Mouse (Mus musculus): ENCODE results near the gene Ift43.

The Ift43 gene

GRCm38 (mm10) chr12:86078553-86079201 lies 3.7 kb upstream of the Ift43 start, which contains the start of gene Tgfb3:
TSS of gene Tgfb3 (minus strand) at chr12:86079041.
- peak in 1 of 2 experiments; percentile 54 for DNase-seq (ENCODE audit: low spot score in 2 of 2)

GRCm38 (mm10) chr12:86079202-86079667 lies 3.1 kb upstream of the Ift43 start:
- DNase-seq (ENCODE audit: low spot score in 2 of 2) = peak; percentile 88 to 94

GRCm38 (mm10) chr12:86085873-86086272 lies 3.5 kb downstream of the Ift43 start:
- no peak for DNase-seq (ENCODE audit: low spot score in 2 of 2)

- no peak for DNase-seq (ENCODE audit: low spot score in 2 of 2)
Observed at GRCm38 (mm10) chr12:86086550-86086949, 4.2 kb downstream of the Ift43 start.

GRCm38 (mm10) chr12:86088042-86088441 lies 5.7 kb downstream of the Ift43 start:
- no peak for DNase-seq (ENCODE audit: low spot score in 2 of 2)

- DNase-seq (ENCODE audit: low spot score in 2 of 2) = no peak
Observed at GRCm38 (mm10) chr12:86090764-86091163, 8.4 kb downstream of the Ift43 start.

- peak in 1 of 2 experiments; percentile 31 for DNase-seq (ENCODE audit: low spot score in 2 of 2)
Observed at GRCm38 (mm10) chr12:86091601-86092132, 9.3 kb downstream of the Ift43 start.

- no peak for DNase-seq (ENCODE audit: low spot score in 2 of 2)
Observed at GRCm38 (mm10) chr12:86094075-86094474, 11.7 kb downstream of the Ift43 start.

GRCm38 (mm10) chr12:86095806-86096205 lies 13.5 kb downstream of the Ift43 start:
- no peak for DNase-seq (ENCODE audit: low spot score in 2 of 2)

- DNase-seq (ENCODE audit: low spot score in 2 of 2) = no peak
Observed at GRCm38 (mm10) chr12:86097781-86098180, 15.4 kb downstream of the Ift43 start.

GRCm38 (mm10) chr12:86100711-86101110 lies 18.4 kb downstream of the Ift43 start:
- no peak for DNase-seq (ENCODE audit: low spot score in 2 of 2)

- no peak for DNase-seq (ENCODE audit: low spot score in 2 of 2)
Observed at GRCm38 (mm10) chr12:86102686-86103085, 20.3 kb downstream of the Ift43 start.

- DNase-seq (ENCODE audit: low spot score in 2 of 2) = no peak
Observed at GRCm38 (mm10) chr12:86103391-86103790, 21.1 kb downstream of the Ift43 start.

- no peak for DNase-seq (ENCODE audit: low spot score in 2 of 2)
Observed at GRCm38 (mm10) chr12:86103852-86104251, 21.5 kb downstream of the Ift43 start.

- DNase-seq (ENCODE audit: low spot score in 2 of 2) = no peak
Observed at GRCm38 (mm10) chr12:86104297-86104696, 22.0 kb downstream of the Ift43 start.

- no peak for DNase-seq (ENCODE audit: low spot score in 2 of 2)
Observed at GRCm38 (mm10) chr12:86105546-86105945, 23.2 kb downstream of the Ift43 start.

- no peak for DNase-seq (ENCODE audit: low spot score in 2 of 2)
Observed at GRCm38 (mm10) chr12:86106086-86106485, 23.7 kb downstream of the Ift43 start.

GRCm38 (mm10) chr12:86107645-86108044 lies 25.3 kb downstream of the Ift43 start:
- DNase-seq (ENCODE audit: low spot score in 2 of 2) = no peak

- DNase-seq (ENCODE audit: low spot score in 2 of 2) = no peak
Observed at GRCm38 (mm10) chr12:86109531-86109930, 27.2 kb downstream of the Ift43 start.

- DNase-seq (ENCODE audit: low spot score in 2 of 2) = no peak
Observed at GRCm38 (mm10) chr12:86110637-86111036, 28.3 kb downstream of the Ift43 start.

GRCm38 (mm10) chr12:86116295-86116835 lies 34.0 kb downstream of the Ift43 start:
- DNase-seq (ENCODE audit: low spot score in 2 of 2) = no peak

- DNase-seq (ENCODE audit: low spot score in 2 of 2) = no peak
Observed at GRCm38 (mm10) chr12:86124016-86124415, 41.7 kb downstream of the Ift43 start.

GRCm38 (mm10) chr12:86128122-86128521 lies 45.8 kb downstream of the Ift43 start:
- DNase-seq (ENCODE audit: low spot score in 2 of 2) = no peak

Data from urinary bladder, postnatal 4 days (tissue).